In the genomic region with DNA sequence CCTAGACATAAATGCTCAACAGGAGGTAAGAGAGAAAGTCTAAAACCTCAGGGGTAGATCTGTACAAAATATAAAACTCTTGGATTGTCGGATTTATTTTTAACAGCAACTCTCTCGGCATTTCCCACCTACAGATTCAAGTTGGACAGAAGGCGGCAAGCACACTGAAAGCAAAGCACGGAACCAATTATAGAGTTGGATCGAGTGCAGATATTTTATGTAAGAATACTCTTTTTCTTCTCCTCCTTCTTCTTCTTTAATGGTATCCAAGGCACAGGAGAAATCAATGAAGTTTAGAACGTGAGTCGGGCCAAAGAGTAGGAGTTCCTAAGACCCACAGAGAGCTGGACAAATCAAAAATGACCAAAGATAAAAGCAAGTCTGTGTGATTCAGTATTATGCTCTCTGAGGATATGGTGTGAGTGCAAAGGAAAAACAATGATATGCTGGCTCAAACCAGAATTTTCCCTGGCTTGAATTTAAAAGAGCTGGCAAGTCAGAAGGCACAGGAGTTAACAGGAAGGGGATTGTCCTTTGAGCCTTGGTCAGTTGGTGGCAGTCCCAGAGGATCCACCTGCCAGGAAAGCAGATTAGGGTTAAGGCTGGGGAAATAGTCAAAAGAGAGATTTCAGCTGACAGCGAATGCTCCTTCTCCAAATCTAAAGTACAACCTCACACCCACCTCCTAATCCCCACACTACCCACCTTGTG, we compare ENCODE assay signal across 19 mouse cellular contexts.
A peak's percentile ranks its signal among the peaks of the same experiment; 100 is the strongest.
DNase-seq lines count a peak whose midpoint lies in the region; TF ChIP-seq lines count a peak whose summit lies in the region.
"Had no signal": no experiment of that assay in that cellular context is flagged by ENCODE, and none has a peak within 500 bp of the region (broad histone marks: within the 10 kb centered on the region; RNA-seq: fewer than 3 reads in every experiment).

No protein-coding gene starts in this region.

- DNase-seq in heart, adult 11 months: peak; percentile 72
- no peak for DNase-seq in heart, adult 8-10 months (ENCODE audit: low spot score)
- DNase-seq in layer of hippocampus, adult 9-10 months (ENCODE audit: low spot score): peak; percentile 29
- peak; percentile 45 for DNase-seq in left cerebral cortex, postnatal 36 days (ENCODE audit: low spot score in 2 of 2)
- no peak for DNase-seq in spleen, adult 12 weeks (ENCODE audit: low spot score)
- DNase-seq in natural killer cell, adult 2 months (ENCODE audit: low spot score in 2 of 2): no peak
- DNase-seq: cerebellum, adult 11-12 months; cerebellum, postnatal 36 days; gastrocnemius, postnatal 25 days; kidney, postnatal 10 days had no signal

- H3K27ac ChIP-seq in cortical plate, adult 2 months (ENCODE audit: insufficient read depth, low read length): peak overlapping the region; percentile 86
- H3K27ac ChIP-seq: embryonic facial prominence, embryonic 12.5 days; forebrain, embryonic 10.5 days; heart, embryonic 13.5 days; hindbrain, embryonic 12.5 days; limb, embryonic 10.5 days; liver, embryonic 12.5 days; lung, embryonic 15.5 days; neural tube, embryonic 13.5 days had no signal

- H3K4me3 ChIP-seq in cortical plate, adult 2 months (ENCODE audit: insufficient read depth, low read length): no peak overlapping the region
- H3K4me3 ChIP-seq: embryonic facial prominence, embryonic 12.5 days; forebrain, embryonic 10.5 days; heart, embryonic 13.5 days; hindbrain, embryonic 12.5 days; limb, embryonic 10.5 days; liver, embryonic 12.5 days; lung, embryonic 15.5 days; neural tube, embryonic 13.5 days had no signal

- intact Hi-C loops in left cerebral cortex, postnatal 36 days (cut with DNase I): loop anchor here (1.0 kb wide), 1 partner anchor 30 kb away; no protein-coding TSS in a partner anchor

- no peak for TF ChIP-seq POLR2A in cortical plate, adult 2 months (IDR thresholded peaks at IDR 0.05; ENCODE audit: extremely low read depth, insufficient read depth, low read length)

- TF ChIP-seq CTCF in cortical plate, adult 2 months (IDR thresholded peaks at IDR 0.05; ENCODE audit: extremely low read depth, insufficient read depth, low read length): no peak

- no peaks in the 10 kb centered on the region; the same call in none of the 2 replicates for H3K4me1 ChIP-seq in cortical plate, adult 2 months (ENCODE audit: control insufficient read depth, insufficient read depth, low read length)
- H3K4me1 ChIP-seq: embryonic facial prominence, embryonic 12.5 days; limb, embryonic 10.5 days; liver, embryonic 12.5 days; lung, embryonic 15.5 days had no signal

Comparison
In these comparisons a context has a peak if more than half of its experiments do, and no peak if none do; other contexts are left out.
1. DNase-seq: peak in heart, adult 11 months (single experiment), layer of hippocampus, adult 9-10 months (single experiment) and left cerebral cortex, postnatal 36 days (2 of 2); none in heart, adult 8-10 months (single experiment), spleen, adult 12 weeks (single experiment) and natural killer cell, adult 2 months (0 of 2).